Mouse (Mus musculus): ENCODE results near the gene Fgf9.

Fgf9 gene

GRCm38 (mm10) chr14:58070481-58071119 lies at the start of gene Fgf9:
Gene Fgf9 (plus strand): TSS chr14:58070547.
- in situ Hi-C loops (cut with MboI), result no loop called here

- in situ Hi-C loops (cut with MboI), result no loop called here
Measured at GRCm38 (mm10) chr14:58034567-58034966, 35.8 kb upstream of the Fgf9 start.

- in situ Hi-C loops (cut with MboI), result no loop called here
Measured at GRCm38 (mm10) chr14:58036174-58036573, 34.2 kb upstream of the Fgf9 start.

GRCm38 (mm10) chr14:58046639-58047284 lies 23.6 kb upstream of the Fgf9 start:
- in situ Hi-C loops (cut with MboI), result no loop called here

GRCm38 (mm10) chr14:58050691-58051090 lies 19.7 kb upstream of the Fgf9 start:
- in situ Hi-C loops (cut with MboI), result no loop called here

GRCm38 (mm10) chr14:58067586-58067985 lies 2.8 kb upstream of the Fgf9 start:
- in situ Hi-C loops (cut with MboI), result no loop called here

GRCm38 (mm10) chr14:58068641-58069040 lies 1.7 kb upstream of the Fgf9 start:
- in situ Hi-C loops (cut with MboI), result no loop called here

GRCm38 (mm10) chr14:58069927-58070326 lies 420 bp upstream of the Fgf9 start:
- in situ Hi-C loops (cut with MboI), result no loop called here

GRCm38 (mm10) chr14:58071120-58071641 lies 834 bp downstream of the Fgf9 start:
- in situ Hi-C loops (cut with MboI), result no loop called here

- in situ Hi-C loops (cut with MboI), result no loop called here
Measured at GRCm38 (mm10) chr14:58071830-58072770, 1.8 kb downstream of the Fgf9 start.

GRCm38 (mm10) chr14:58072771-58073501 lies 2.6 kb downstream of the Fgf9 start:
- in situ Hi-C loops (cut with MboI), result no loop called here

GRCm38 (mm10) chr14:58073936-58074335 lies 3.6 kb downstream of the Fgf9 start:
- in situ Hi-C loops (cut with MboI), result no loop called here

- in situ Hi-C loops (cut with MboI), result no loop called here
Measured at GRCm38 (mm10) chr14:58074621-58075432, 4.5 kb downstream of the Fgf9 start.

- in situ Hi-C loops (cut with MboI), result no loop called here
Measured at GRCm38 (mm10) chr14:58075433-58076029, 5.2 kb downstream of the Fgf9 start.

GRCm38 (mm10) chr14:58076030-58076521 lies 5.7 kb downstream of the Fgf9 start:
- in situ Hi-C loops (cut with MboI), result no loop called here

- in situ Hi-C loops (cut with MboI), result no loop called here
Measured at GRCm38 (mm10) chr14:58076726-58077255, 6.4 kb downstream of the Fgf9 start.

GRCm38 (mm10) chr14:58079471-58079870 lies 9.1 kb downstream of the Fgf9 start:
- in situ Hi-C loops (cut with MboI), result no loop called here

- in situ Hi-C loops (cut with MboI), result no loop called here
Measured at GRCm38 (mm10) chr14:58081955-58082354, 11.6 kb downstream of the Fgf9 start.

GRCm38 (mm10) chr14:58084240-58084639 lies 13.9 kb downstream of the Fgf9 start:
- in situ Hi-C loops (cut with MboI), result no loop called here

- in situ Hi-C loops (cut with MboI), result no loop called here
Measured at GRCm38 (mm10) chr14:58087326-58087725, 17.0 kb downstream of the Fgf9 start.
